Mouse (Mus musculus): ENCODE measurements around the gene Mrps14. TPM values are rescaled to one million over a fixed set of nuclear protein-coding genes. Genes with fewer than 3 reads are reported as not detected.

The Mrps14 gene
- polyA plus RNA-seq (2012; rRNA removed): 14.3 and 17.6 TPM in 2 replicates

GRCm38 (mm10) chr1:160194529-160195336 is at the start of gene Mrps14:
Gene Mrps14 (plus strand): TSS chr1:160195215.

GRCm38 (mm10) chr1:160153480-160153879 is 41.5 kb upstream of the Mrps14 start, which contains the start of gene Tnn:
Gene Tnn (minus strand): TSS chr1:160153580.

GRCm38 (mm10) chr1:160212703-160213669 is 18.0 kb downstream of the Mrps14 start, which contains the start of gene Cacybp:
Gene Cacybp (minus strand): TSS chr1:160212875.

Other genes starting within 250 kb of the Mrps14 start
- 9.9 and 10.1 TPM in 2 replicates for gene 4930523C07Rik, start 150.8 kb upstream of the Mrps14 start, polyA plus RNA-seq (2012; rRNA removed)
- 0.03 and 0.09 TPM in 2 replicates for gene Tnn, start 41.6 kb upstream of the Mrps14 start, polyA plus RNA-seq (2012; rRNA removed)
- gene Cacybp, start 17.7 kb downstream of the Mrps14 start, polyA plus RNA-seq (2012; rRNA removed): 4.7 and 7.8 TPM in 2 replicates